Mouse (Mus musculus) stomach, postnatal 0 days (tissue): ENCODE measurements at regions not wholly inside any gene's neighbourhood (a gene's known extent, or its start where the extent isn't known, plus 50 kb on each side); places are given as distances from the start of the nearest gene placed in this dataset.

Source experiments
- CTCF ChIP-seq: IDR thresholded peaks from 2 replicates; pipeline ENCODE4 v1.5.1; 2016; ENCODE audit warnings: antibody characterized with exemption, low read depth, mild to moderate bottlenecking, moderate library complexity
- EP300 ChIP-seq: optimal IDR thresholded peaks from 2 replicates; pipeline ENCODE3; 2016; ENCODE audit warnings: antibody characterized with exemption

GRCm38 (mm10) chr6:51786836-51787235 is 225.5 kb downstream of the Skap2 start:
- TF ChIP-seq EP300, result no peak
- no peak for TF ChIP-seq CTCF
